Mouse (Mus musculus) testis, adult 2 months (tissue): ENCODE data around the gene Krt71. TPM values are rescaled to one million over a fixed set of nuclear protein-coding genes. Genes with fewer than 3 reads are reported as not detected.

Source experiments
- H3K27ac ChIP-seq: fragments of 200-500 bp; 2 replicates; pipeline ENCODE4 v1.5.1; 2012; ENCODE audit warnings: low read depth, low read length; ENCODE audit not compliant: control insufficient read depth, insufficient read depth
- H3K27me3 ChIP-seq: fragments of 200-500 bp; 2 replicates; pipeline ENCODE4 v1.6.1; 2012; ENCODE audit warnings: mild to moderate bottlenecking, low read length, moderate library complexity; ENCODE audit not compliant: control insufficient read depth, insufficient read depth
- H3K36me3 ChIP-seq: fragments of 200-500 bp; 2 replicates; pipeline ENCODE4 v1.6.1; 2012; ENCODE audit warnings: mild to moderate bottlenecking, low read length; ENCODE audit not compliant: control insufficient read depth, insufficient read depth
- H3K4me1 ChIP-seq: fragments of 200-500 bp; 2 replicates; pipeline ENCODE4 v1.6.1; 2012; ENCODE audit warnings: low read length; ENCODE audit not compliant: control insufficient read depth, insufficient read depth
- H3K4me3 ChIP-seq: fragments of 200-500 bp; 2 replicates; pipeline ENCODE4 v1.5.1; 2012; ENCODE audit warnings: low read depth, mild to moderate bottlenecking, low read length, moderate library complexity, mixed read lengths; ENCODE audit not compliant: control insufficient read depth
- CTCF ChIP-seq: fragments of 200-500 bp; IDR thresholded peaks from 2 replicates; pipeline ENCODE4 v1.5.1; 2012; ENCODE audit warnings: low read depth, mild to moderate bottlenecking, inconsistent platforms, low read length, moderate library complexity; ENCODE audit not compliant: control insufficient read depth, insufficient read depth, insufficient replicate concordance
- POLR2A ChIP-seq: fragments of 200-500 bp; IDR thresholded peaks from 2 replicates; pipeline ENCODE4 v1.6.1; 2012; ENCODE audit warnings: low read depth, mild to moderate bottlenecking, inconsistent platforms, low read length, moderate library complexity; ENCODE audit not compliant: control insufficient read depth
- polyA plus RNA-seq: library from polyadenylated mRNA; depleted of rRNA; stranded (reverse); fragments of >200 nt; gene quantifications from 2 replicates; pipeline ENCODE4 v1.2.3, GENCODE M21; 2012

Gene Krt71
- polyA plus RNA-seq, 1 experiment, result not detected

DNA sequence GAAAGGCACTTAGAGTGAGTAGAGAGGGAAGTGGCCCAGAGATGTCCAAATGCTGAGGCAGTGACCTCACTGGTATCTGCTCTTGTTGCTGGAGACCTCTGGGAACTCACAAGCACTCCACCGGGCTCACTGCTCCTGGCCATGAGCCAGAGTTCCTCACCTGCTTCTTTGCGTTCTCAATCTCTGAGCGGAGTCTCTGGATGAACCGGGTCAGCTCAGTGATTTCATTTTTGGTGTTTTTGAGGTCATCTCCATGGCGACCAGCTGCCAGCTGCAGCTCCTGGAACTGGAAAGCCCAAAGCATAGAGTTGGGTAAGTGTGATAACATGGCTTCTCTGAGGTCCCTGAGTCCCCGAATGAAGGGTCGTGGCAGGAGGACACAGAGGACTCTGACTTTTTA is 5.1 kb downstream of the Krt71 start:
- Histone ChIP-seq H3K36me3 (no peaks in the 10 kb centered on the region), H3K4me1 (no peaks in the 10 kb centered on the region), H3K4me3 (no peak overlapping the region), H3K27me3 (no peaks in the 10 kb centered on the region), H3K27ac (no peak overlapping the region)
- TF ChIP-seq CTCF (no peak), POLR2A (no peak)

DNA sequence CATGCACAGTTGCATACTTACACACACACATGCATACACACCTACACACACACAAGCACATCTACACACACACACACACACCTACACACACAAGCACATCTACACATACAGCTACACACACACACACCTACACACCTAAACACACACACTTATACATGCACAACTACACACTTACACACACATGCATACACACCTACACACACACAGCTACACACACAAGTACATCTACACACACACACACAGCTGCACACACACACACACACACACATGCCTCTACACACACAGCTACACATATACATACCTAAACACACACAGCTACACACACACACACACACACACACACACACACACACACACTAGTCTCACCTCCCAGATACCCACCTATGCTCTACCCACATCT is 12.3 kb downstream of the Krt71 start:
- H3K4me3 ChIP-seq, result no peak overlapping the region
- TF ChIP-seq CTCF (no peak), POLR2A (no peak)

DNA sequence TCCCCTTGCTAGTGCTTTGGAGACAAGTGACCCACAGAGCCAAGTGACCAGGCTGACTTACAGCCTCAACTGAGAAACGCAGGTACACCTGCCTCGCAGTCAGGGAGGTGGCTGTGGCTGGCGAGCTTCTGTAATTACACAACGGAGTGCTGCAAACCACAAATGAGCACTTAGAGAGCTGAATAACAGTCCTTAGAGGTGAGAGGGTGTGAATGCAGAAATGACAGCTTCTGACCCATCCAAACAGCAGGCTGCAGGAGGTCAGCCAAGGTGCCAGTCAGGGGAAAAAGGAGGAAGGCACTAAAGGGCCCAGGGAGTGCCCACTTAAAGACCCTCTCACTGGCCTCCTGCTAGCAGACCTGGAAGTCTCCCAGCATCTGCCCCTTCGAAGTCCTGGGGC is 18.2 kb downstream of the Krt71 start:
- TF ChIP-seq CTCF, result no peak
- TF ChIP-seq POLR2A, result no peak
- no peaks in the 10 kb centered on the region for H3K36me3 ChIP-seq
- no peaks in the 10 kb centered on the region for H3K27me3 ChIP-seq
- H3K27ac ChIP-seq, result no peak overlapping the region
- H3K4me3 ChIP-seq, result no peak overlapping the region
- no peaks in the 10 kb centered on the region for H3K4me1 ChIP-seq

More for the DNA sequence above, 12.3 kb downstream of the Krt71 start:
- no peaks in the 10 kb centered on the region for H3K4me1 ChIP-seq
- H3K36me3 ChIP-seq, result no peaks in the 10 kb centered on the region
- no peak overlapping the region for H3K27ac ChIP-seq
- H3K27me3 ChIP-seq, result no peaks in the 10 kb centered on the region

DNA sequence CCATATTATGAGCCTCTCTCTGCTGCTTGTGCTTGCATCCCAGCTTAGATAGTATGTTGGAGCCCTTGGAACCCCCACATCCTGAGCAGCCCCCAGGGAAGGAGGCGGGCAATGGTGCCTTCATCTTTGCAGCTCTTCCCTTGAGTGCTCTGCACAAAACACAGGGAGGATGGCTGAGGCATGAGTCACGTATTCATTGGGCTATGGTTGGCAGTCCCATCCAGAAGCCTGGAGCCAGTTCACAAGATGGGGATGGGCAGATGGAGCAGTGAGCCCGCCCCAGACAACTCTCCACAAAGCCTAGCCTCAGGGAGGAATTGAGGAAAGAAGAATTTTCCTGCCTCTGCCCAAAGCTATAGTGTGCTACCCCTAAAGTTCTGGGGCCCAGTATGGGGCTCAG is 27.1 kb downstream of the Krt71 start:
- Histone ChIP-seq H3K27ac (no peak overlapping the region), H3K4me1 (no peaks in the 10 kb centered on the region), H3K27me3 (no peaks in the 10 kb centered on the region), H3K36me3 (no peaks in the 10 kb centered on the region), H3K4me3 (no peak overlapping the region)
- no peak for TF ChIP-seq CTCF
- no peak for TF ChIP-seq POLR2A

DNA sequence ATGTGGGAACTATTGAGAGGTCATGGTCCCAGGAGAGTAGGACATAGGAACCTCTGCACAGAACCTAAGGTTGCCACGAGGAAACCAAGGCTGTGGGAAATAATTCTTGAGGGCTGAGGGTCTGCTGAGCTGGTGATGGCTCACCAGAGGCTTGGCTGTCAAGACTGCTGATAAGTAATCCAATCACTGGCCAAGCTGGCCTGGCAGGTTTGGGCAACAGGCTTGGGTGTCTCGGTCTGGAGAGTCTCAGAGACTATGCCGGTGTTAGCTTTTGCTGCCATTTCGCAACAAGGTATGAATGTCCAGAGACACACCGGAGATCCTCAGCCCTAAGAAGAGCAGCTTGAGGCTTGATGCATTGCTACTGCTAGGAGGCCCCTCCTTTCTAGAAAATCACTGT is 28.6 kb downstream of the Krt71 start:
- Histone ChIP-seq H3K4me1 (no peaks in the 10 kb centered on the region), H3K4me3 (no peak overlapping the region), H3K36me3 (no peaks in the 10 kb centered on the region), H3K27ac (no peak overlapping the region), H3K27me3 (no peaks in the 10 kb centered on the region)
- TF ChIP-seq CTCF, result no peak
- TF ChIP-seq POLR2A, result no peak

DNA sequence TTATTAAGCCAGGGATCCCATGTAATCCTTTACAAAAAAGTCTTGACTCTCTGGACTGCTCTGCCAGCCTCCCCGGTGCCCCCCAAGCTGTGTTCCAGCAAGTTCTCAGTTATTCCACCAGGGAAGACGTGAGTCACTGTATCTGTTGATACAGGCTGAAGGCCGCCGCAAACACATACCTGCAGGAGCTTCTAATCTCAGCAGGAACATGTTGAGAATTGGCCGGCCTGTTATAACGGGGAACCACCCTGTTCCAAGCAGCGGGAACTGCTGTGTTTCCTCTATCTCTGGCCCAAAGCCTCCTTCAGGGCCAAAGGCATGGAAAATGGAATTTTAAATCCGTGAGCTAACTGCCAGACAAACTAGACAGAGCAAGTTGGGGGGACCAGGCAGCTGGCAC is 29.2 kb downstream of the Krt71 start:
- no peak overlapping the region for H3K4me3 ChIP-seq
- TF ChIP-seq POLR2A, result no peak
- no peak for TF ChIP-seq CTCF
- H3K36me3 ChIP-seq, result no peaks in the 10 kb centered on the region
- H3K27me3 ChIP-seq, result no peaks in the 10 kb centered on the region
- H3K4me1 ChIP-seq, result no peaks in the 10 kb centered on the region
- no peak overlapping the region for H3K27ac ChIP-seq

DNA sequence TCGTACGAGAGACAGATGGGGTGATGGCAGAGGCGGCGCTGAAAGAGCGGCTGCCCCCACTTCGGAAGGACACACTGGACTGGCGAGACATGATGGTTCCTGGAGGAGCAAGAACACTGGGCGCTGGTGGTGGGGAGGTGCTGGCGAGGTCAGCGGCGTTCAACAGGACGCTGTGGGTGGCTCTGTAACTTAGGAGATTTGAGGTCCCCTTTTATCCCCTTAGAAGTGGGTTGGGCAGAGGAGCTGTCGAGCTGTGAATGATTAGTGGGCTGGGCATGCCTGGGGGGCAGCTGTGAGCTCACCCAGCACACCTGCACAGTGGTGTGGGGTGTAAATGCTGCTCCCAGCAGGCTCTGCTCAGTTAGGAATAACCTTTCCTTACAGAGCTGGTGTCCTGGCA is 30.2 kb downstream of the Krt71 start, which contains the start of gene Krt5:
Krt5 (minus strand) TSS at position 179 of the 400 bp plus-strand sequence.
- Histone ChIP-seq H3K27ac (no peak within 1 kb of the TSS), H3K27me3 (no peaks in the 10 kb centered on the region), H3K4me1 (no peaks in the 10 kb centered on the region), H3K36me3 (no peaks in the 10 kb centered on the region), H3K4me3 (no peak within 1 kb of the TSS)
- TF ChIP-seq POLR2A (no peak), CTCF (no peak)

DNA sequence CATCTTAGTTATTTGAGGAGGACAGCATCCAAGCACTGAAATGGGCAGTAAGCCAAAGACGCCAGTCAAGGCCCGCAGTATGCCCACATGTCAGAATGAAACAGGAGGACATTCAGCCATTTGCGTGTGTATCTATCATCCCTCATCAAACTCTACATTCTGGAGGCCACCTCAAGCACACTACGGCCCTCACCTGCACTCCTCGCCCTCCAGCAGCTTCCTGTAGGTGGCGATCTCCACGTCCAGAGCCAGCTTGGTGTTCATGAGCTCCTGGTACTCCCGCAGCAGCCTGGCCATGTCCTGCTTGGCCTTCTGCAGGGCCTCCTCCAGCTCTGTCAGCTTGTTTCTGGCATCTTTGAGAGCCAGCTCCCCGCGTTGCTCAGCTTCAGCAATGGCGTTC is 34.2 kb downstream of the Krt71 start:
- Histone ChIP-seq H3K4me1 (no peaks in the 10 kb centered on the region), H3K4me3 (no peak overlapping the region), H3K27me3 (no peaks in the 10 kb centered on the region), H3K36me3 (no peaks in the 10 kb centered on the region), H3K27ac (no peak overlapping the region)
- TF ChIP-seq CTCF (0 out of 2 replicates have a peak, but pooled peaks have one; percentile 6), POLR2A (no peak)
